Mouse (Mus musculus): ENCODE data around the gene Gm10401. TPM values are rescaled to one million over a fixed set of nuclear protein-coding genes. Genes with fewer than 3 reads are reported as not detected.

The Gm10401 gene
- 5.8 and 7.7 TPM in 2 replicates for total RNA-seq (2012; rRNA removed)

DNA sequence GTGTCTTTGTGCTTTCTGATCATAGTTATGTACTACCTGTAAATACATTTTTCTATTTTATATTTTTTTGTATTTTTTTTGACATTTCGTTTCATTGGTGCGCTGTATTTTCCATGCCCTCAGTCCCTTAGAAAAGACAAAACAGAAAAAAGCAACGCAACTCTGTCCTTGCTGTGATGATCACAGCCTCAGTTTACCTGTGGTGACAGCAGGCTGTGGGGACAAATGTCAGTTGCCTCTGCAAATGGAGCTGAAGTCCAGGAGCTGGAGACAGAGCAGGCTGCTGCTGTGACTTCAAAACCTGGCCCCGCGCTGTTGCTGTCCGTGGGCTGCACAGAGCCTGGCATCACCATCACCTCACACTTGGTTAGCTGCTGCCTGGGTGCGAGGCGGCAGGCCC lies at the start of gene Gm10401:
Gene Gm10401 (minus strand): TSS at position 101 of the 400 bp plus-strand sequence.
- no peak for TF ChIP-seq HCFC1 (IDR thresholded peaks at IDR 0.05; ENCODE audit: borderline replicate concordance, insufficient read depth, low read length)
- no peak for TF ChIP-seq CHD2 (IDR thresholded peaks at IDR 0.05; ENCODE audit: low read depth, low read length)
- TF ChIP-seq ZNF384 (IDR thresholded peaks at IDR 0.05; ENCODE audit: low read depth, low read length) = no peak
- no peak for TF ChIP-seq ZC3H11A (IDR thresholded peaks at IDR 0.05; ENCODE audit: borderline replicate concordance, low read depth, low read length)
- TF ChIP-seq MAFK (IDR thresholded peaks at IDR 0.05; ENCODE audit: insufficient read depth, low read depth, low read length) = no peak
- no peaks in the 10 kb centered on the region for H3K4me1 ChIP-seq (ENCODE audit: control insufficient read depth in 2 of 2, insufficient read depth in 2 of 2, low read length in 2 of 2, poor library complexity in 1 of 2)
- DNase-seq (ENCODE audit: low read depth, low spot score) = no peak
- in situ Hi-C loops (cut with MboI; ENCODE audit: low sequenced_read_pairs in 2 of 2, unreplicated experiment in 2 of 2) = no loop called here
- H3K27ac ChIP-seq (ENCODE audit: insufficient read depth, low read depth, low read length, poor library complexity, severe bottlenecking) = no peak within 1 kb of the TSS
- H3K9ac ChIP-seq (ENCODE audit: insufficient read depth, low read depth, low read length, poor library complexity, severe bottlenecking) = no peak within 1 kb of the TSS
- H3K36me3 ChIP-seq (ENCODE audit: control insufficient read depth, insufficient read depth, low read length, poor library complexity, severe bottlenecking) = peaks cover 37% of the 10 kb centered on the region
- H3K4me3 ChIP-seq (ENCODE audit: insufficient read depth in 1 of 2, low read depth in 1 of 2, low read length in 2 of 2, poor library complexity in 1 of 2, severe bottlenecking in 1 of 2) = no peak within 1 kb of the TSS
- H3K9me3 ChIP-seq (ENCODE audit: control insufficient read depth, insufficient read depth, low read depth, low read length) = no peaks in the 10 kb centered on the region

DNA sequence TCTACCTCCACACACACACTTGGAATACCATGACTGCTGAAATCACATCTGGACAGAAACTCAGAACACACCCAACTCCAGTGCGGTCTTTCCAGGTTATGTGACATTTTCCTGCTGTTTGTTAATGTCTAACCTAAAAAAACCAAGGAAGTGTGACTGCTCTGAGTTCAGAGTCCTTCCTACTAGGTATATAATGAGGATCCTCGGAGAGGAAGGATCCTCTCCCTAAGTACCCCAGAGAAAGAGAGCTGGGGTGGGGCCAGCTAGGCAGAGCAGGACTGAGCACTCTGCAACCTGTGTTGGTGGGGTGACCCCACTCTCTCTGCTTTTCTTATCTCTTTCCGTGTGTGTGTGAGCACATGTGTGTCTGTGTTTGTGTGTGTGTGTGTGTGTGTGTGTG lies 49.3 kb upstream of the Gm10401 start:
- H3K36me3 ChIP-seq (ENCODE audit: control insufficient read depth, insufficient read depth, low read length, poor library complexity, severe bottlenecking) = peaks cover 44% of the 10 kb centered on the region
- H3K4me3 ChIP-seq (ENCODE audit: insufficient read depth in 1 of 2, low read depth in 1 of 2, low read length in 2 of 2, poor library complexity in 1 of 2, severe bottlenecking in 1 of 2) = no peak overlapping the region
- in situ Hi-C loops (cut with MboI; ENCODE audit: low sequenced_read_pairs in 2 of 2, unreplicated experiment in 2 of 2) = no loop called here
- no peaks in the 10 kb centered on the region for H3K9me3 ChIP-seq (ENCODE audit: control insufficient read depth, insufficient read depth, low read depth, low read length)
- TF ChIP-seq CHD2 (IDR thresholded peaks at IDR 0.05; ENCODE audit: low read depth, low read length) (no peak), MAFK (IDR thresholded peaks at IDR 0.05; ENCODE audit: insufficient read depth, low read depth, low read length) (no peak), ZC3H11A (IDR thresholded peaks at IDR 0.05; ENCODE audit: borderline replicate concordance, low read depth, low read length) (no peak), HCFC1 (IDR thresholded peaks at IDR 0.05; ENCODE audit: borderline replicate concordance, insufficient read depth, low read length) (no peak), ZNF384 (IDR thresholded peaks at IDR 0.05; ENCODE audit: low read depth, low read length) (no peak)
- H3K27ac ChIP-seq (ENCODE audit: insufficient read depth, low read depth, low read length, poor library complexity, severe bottlenecking) = no peak overlapping the region
- H3K9ac ChIP-seq (ENCODE audit: insufficient read depth, low read depth, low read length, poor library complexity, severe bottlenecking) = no peak overlapping the region
- DNase-seq (ENCODE audit: low read depth, low spot score) = no peak
- H3K4me1 ChIP-seq (ENCODE audit: control insufficient read depth in 2 of 2, insufficient read depth in 2 of 2, low read length in 2 of 2, poor library complexity in 1 of 2) = peaks cover 1 to 42% of the 10 kb centered on the region in 2 experiments

DNA sequence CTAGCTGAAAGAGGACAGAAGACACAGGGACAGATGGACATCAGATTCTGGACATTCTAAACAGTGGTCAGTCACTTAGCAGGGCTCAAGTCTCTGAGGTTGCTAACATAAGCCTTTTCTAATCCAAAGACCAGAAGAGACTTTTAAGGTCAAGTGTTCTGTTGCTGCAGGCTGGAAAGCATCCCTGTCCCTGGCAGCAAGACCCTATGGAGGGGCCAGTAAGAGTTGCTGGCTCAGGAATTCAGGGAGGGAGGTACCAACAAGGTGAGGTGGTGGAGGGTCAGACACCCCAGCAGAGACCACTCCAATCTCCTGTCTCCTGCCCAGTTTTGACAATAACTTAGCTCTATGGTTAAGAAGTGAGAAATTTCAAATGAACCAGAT lies 48.6 kb upstream of the Gm10401 start:
- peaks cover 0 to 42% of the 10 kb centered on the region in 2 experiments for H3K4me1 ChIP-seq (ENCODE audit: control insufficient read depth in 2 of 2, insufficient read depth in 2 of 2, low read length in 2 of 2, poor library complexity in 1 of 2)

DNA sequence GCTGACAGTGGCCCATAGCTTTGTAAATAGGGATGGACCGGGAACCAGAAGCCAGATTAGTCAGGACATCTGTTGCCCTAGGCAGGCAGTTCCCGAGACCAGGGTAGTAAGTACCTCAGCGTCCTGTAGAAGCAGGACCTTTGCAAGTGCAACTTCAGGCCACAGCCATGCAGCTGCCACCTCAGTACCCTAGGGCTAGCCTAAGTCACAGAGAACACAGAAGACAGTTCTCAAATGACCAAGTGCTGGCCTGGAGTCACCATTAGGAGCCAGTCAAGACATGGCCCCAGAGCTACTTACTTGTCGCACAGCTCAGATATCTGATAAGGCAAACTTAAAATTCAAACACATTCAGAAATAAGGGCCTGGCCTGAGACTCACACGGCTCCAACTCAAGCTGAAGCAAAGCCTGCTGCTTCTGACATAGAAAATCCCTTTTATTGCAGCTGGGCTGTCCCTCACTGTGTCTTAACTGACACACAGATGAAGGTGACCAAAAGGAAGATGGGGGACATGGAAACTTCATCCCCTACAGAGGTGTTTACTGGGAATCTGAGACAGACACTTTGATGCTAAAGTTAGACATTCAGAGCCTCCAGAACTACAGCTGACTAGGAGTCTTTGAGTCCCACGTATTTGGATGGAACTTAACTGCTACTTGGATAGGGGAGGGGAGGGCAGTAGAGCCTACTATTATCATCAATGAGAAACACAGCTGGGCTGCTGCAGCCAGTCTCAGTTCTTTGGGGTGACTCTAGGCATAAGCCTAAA lies 48.1 kb upstream of the Gm10401 start:
- no peak for DNase-seq (ENCODE audit: low read depth, low spot score)
- TF ChIP-seq ZNF384 (IDR thresholded peaks at IDR 0.05; ENCODE audit: low read depth, low read length) (no peak), ZC3H11A (IDR thresholded peaks at IDR 0.05; ENCODE audit: borderline replicate concordance, low read depth, low read length) (no peak)
- Histone ChIP-seq H3K9ac (ENCODE audit: insufficient read depth, low read depth, low read length, poor library complexity, severe bottlenecking) (no peak overlapping the region; the same call in 1 of the 2 replicates), H3K4me3 (ENCODE audit: insufficient read depth in 1 of 2, low read depth in 1 of 2, low read length in 2 of 2, poor library complexity in 1 of 2, severe bottlenecking in 1 of 2) (no peak overlapping the region), H3K9me3 (ENCODE audit: control insufficient read depth, insufficient read depth, low read depth, low read length) (no peaks in the 10 kb centered on the region), H3K4me1 (ENCODE audit: control insufficient read depth in 2 of 2, insufficient read depth in 2 of 2, low read length in 2 of 2, poor library complexity in 1 of 2) (peaks cover 0 to 42% of the 10 kb centered on the region in 2 experiments), H3K36me3 (ENCODE audit: control insufficient read depth, insufficient read depth, low read length, poor library complexity, severe bottlenecking) (peaks cover 44% of the 10 kb centered on the region), H3K27ac (ENCODE audit: insufficient read depth, low read depth, low read length, poor library complexity, severe bottlenecking) (peak overlapping the region; percentile 61; the same call in 1 of the 2 replicates)
- in situ Hi-C loops (cut with MboI; ENCODE audit: low sequenced_read_pairs in 2 of 2, unreplicated experiment in 2 of 2) = no loop called here

More for the DNA sequence above, 48.6 kb upstream of the Gm10401 start:
- TF ChIP-seq CHD2 (IDR thresholded peaks at IDR 0.05; ENCODE audit: low read depth, low read length) = no peak
- TF ChIP-seq HCFC1 (IDR thresholded peaks at IDR 0.05; ENCODE audit: borderline replicate concordance, insufficient read depth, low read length) = no peak
- TF ChIP-seq MAFK (IDR thresholded peaks at IDR 0.05; ENCODE audit: insufficient read depth, low read depth, low read length) = no peak
- no peak for TF ChIP-seq ZC3H11A (IDR thresholded peaks at IDR 0.05; ENCODE audit: borderline replicate concordance, low read depth, low read length)
- TF ChIP-seq ZNF384 (IDR thresholded peaks at IDR 0.05; ENCODE audit: low read depth, low read length) = no peak
- Histone ChIP-seq H3K27ac (ENCODE audit: insufficient read depth, low read depth, low read length, poor library complexity, severe bottlenecking) (no peak overlapping the region), H3K36me3 (ENCODE audit: control insufficient read depth, insufficient read depth, low read length, poor library complexity, severe bottlenecking) (peaks cover 44% of the 10 kb centered on the region), H3K4me3 (ENCODE audit: insufficient read depth in 1 of 2, low read depth in 1 of 2, low read length in 2 of 2, poor library complexity in 1 of 2, severe bottlenecking in 1 of 2) (no peak overlapping the region), H3K9ac (ENCODE audit: insufficient read depth, low read depth, low read length, poor library complexity, severe bottlenecking) (no peak overlapping the region), H3K9me3 (ENCODE audit: control insufficient read depth, insufficient read depth, low read depth, low read length) (no peaks in the 10 kb centered on the region)
- in situ Hi-C loops (cut with MboI; ENCODE audit: low sequenced_read_pairs in 2 of 2, unreplicated experiment in 2 of 2) = no loop called here
- no peak for DNase-seq (ENCODE audit: low read depth, low spot score)

Measured in ES-E14 (cell line).